Mouse (Mus musculus) olfactory bulb, adult 2 months (tissue): ENCODE results near the gene Gpr3. TPM values are rescaled to one million over a fixed set of nuclear protein-coding genes. Genes with fewer than 3 reads are reported as not detected.

Source experiments
- H3K27ac ChIP-seq: fragments of 200-500 bp; 2 replicates; pipeline ENCODE4 v1.5.1; 2012; ENCODE audit warnings: low read depth, low read length; ENCODE audit not compliant: insufficient read depth
- H3K4me1 ChIP-seq: fragments of 200-500 bp; 2 replicates; pipeline ENCODE4 v1.6.1; 2012; ENCODE audit warnings: low read length; ENCODE audit not compliant: control insufficient read depth, insufficient read depth
- H3K4me3 ChIP-seq: fragments of 200-500 bp; 2 replicates; pipeline ENCODE4 v1.5.1; 2012; ENCODE audit warnings: mild to moderate bottlenecking, low read depth, low read length, moderate library complexity; ENCODE audit not compliant: insufficient read depth
- CTCF ChIP-seq: fragments of 200-500 bp; IDR thresholded peaks from 2 replicates; pipeline ENCODE4 v1.5.1; 2012; ENCODE audit warnings: low read depth, mild to moderate bottlenecking, low read length, moderate library complexity; ENCODE audit not compliant: insufficient read depth
- POLR2A ChIP-seq: fragments of 200-500 bp; IDR thresholded peaks from 2 replicates; pipeline ENCODE4 v1.6.1; 2012; ENCODE audit warnings: mild to moderate bottlenecking, low read depth, low read length, moderate library complexity; ENCODE audit not compliant: insufficient read depth
- WGBS: fragments of 180-500 bp; shearing (Covaris S2); methylation state at CpG from one replicate; pipeline ENCODE4 v1.1.7; 2018; 5-methylcytosine and 5-hydroxymethylcytosine counted together
- polyA plus RNA-seq: library from polyadenylated mRNA; stranded (reverse); fragments of >200 nt; gene quantifications from 2 replicates; pipeline ENCODE4 v1.2.4, GENCODE M21; 2012; ENCODE audit warnings: low replicate concordance; ENCODE audit not compliant: missing spikeins, insufficient read depth, insufficient read length

Gpr3 gene
- polyA plus RNA-seq, 1 experiment = not detected

DNA sequence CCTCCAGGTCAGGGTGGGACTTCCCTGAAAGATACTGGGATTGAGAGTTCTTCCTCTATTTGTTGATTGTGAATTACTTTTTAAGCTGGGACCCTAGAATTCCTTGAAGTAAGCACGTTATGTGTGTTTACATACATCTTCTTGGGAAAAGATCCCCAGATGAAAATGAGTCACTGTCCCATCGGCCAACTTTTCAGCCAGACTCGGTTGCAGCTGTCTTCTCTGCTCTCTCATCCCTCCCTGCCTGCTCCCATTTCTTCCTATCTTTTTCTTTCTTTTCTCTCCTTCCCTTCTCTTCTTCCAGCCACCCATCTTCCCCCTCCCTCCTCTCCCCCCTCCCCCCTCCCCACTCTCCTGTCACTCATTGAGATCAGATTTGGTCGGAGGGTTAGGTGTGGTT is 17.3 kb downstream of the Gpr3 start:
- no peak overlapping the region for H3K4me3 ChIP-seq
- peaks cover 35% of the 10 kb centered on the region for H3K4me1 ChIP-seq
- no peak for TF ChIP-seq POLR2A
- TF ChIP-seq CTCF = no peak
- 48% methylated on average over 4 of the region's 4 CpGs for WGBS
- no peak overlapping the region for H3K27ac ChIP-seq

GRCm38 (mm10) chr4:133194482-133194881 is 17.9 kb downstream of the Gpr3 start:
- Histone ChIP-seq H3K4me3 (no peak overlapping the region), H3K4me1 (peaks cover 30% of the 10 kb centered on the region), H3K27ac (no peak overlapping the region)
- TF ChIP-seq CTCF (no peak), POLR2A (no peak)
- WGBS = 87% methylated on average over 11 of the region's 11 CpGs

DNA sequence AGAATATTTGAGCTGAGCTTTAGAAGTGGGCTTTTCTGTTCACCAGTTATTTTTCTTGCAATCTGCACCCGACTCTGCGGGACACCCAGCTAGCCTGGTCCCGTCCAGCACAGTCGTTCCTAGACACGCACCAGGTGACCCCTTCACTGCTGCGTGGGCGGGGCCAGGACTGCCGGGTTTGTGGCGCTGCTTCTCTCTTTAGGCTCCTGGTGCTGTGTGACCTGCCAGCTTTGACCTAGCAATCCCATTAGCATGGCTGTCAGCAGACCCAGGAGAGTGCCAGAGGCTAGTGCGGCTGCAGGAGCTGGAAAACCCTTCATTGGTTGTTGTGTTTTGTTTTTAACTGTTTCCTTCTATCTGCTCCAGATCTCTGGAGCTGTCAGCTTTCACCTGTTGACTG is 22.9 kb downstream of the Gpr3 start:
- peaks cover 5% of the 10 kb centered on the region for H3K4me1 ChIP-seq
- H3K4me3 ChIP-seq = no peak overlapping the region
- 78% methylated on average over 10 of the region's 10 CpGs for WGBS
- H3K27ac ChIP-seq = no peak overlapping the region
- no peak for TF ChIP-seq POLR2A
- no peak for TF ChIP-seq CTCF

GRCm38 (mm10) chr4:133186856-133187255 is 25.5 kb downstream of the Gpr3 start:
- 94% methylated on average over 5 of the region's 5 CpGs for WGBS
- no peak overlapping the region for H3K4me3 ChIP-seq
- no peak for TF ChIP-seq POLR2A
- TF ChIP-seq CTCF = no peak
- H3K4me1 ChIP-seq = peaks cover 3% of the 10 kb centered on the region
- no peak overlapping the region for H3K27ac ChIP-seq

- 89% methylated on average over 8 of the region's 8 CpGs for WGBS
- H3K4me3 ChIP-seq = no peak overlapping the region
Observed at GRCm38 (mm10) chr4:133185893-133186292, 26.4 kb downstream of the Gpr3 start.

DNA sequence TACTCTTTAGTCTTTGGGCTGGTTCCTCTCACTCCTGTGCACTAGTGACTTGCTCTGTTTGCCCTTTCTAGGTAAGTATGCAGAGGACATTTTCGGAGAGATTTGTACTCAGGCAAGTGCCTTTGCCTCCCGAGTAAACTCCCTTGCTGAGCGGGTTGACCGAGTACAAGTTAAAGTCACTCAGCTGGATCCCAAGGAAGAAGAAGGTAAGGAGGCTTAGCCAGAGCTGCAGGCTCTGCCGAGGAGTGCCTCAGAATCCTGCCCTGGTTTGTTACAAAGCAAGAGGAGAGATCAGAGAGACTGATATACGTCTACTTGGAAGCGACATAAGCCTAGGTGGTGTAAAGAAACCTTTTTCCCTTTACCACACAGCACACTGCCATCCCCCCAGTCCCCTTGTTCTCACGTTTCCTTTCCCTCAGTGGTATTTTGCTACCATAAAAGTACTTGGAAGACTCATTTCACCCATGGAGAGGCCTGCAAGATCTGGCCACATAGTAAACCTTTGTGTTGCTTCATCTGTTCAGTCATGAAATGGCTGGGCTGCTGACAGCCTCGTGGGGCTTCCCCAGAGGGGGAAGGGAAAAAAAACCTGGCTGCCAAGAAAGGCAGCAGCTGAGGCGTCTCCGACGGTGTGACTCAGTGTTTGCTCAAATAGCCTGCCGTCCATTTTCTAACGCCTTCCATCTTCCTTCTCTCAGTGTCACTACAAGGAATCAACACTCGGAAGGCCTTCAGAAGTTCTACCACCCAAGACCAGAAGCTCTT is 27.3 kb downstream of the Gpr3 start:
- peaks cover 3% of the 10 kb centered on the region for H3K4me1 ChIP-seq
- TF ChIP-seq POLR2A (no peak), CTCF (no peak)
- 47% methylated on average over 15 of the region's 15 CpGs for WGBS
- no peak overlapping the region for H3K4me3 ChIP-seq
- no peak overlapping the region for H3K27ac ChIP-seq

More at GRCm38 (mm10) chr4:133185893-133186292, 26.4 kb downstream of the Gpr3 start:
- Histone ChIP-seq H3K27ac (no peak overlapping the region), H3K4me1 (peaks cover 3% of the 10 kb centered on the region)
- TF ChIP-seq CTCF = no peak
- no peak for TF ChIP-seq POLR2A

GRCm38 (mm10) chr4:133184031-133184897 is 28.1 kb downstream of the Gpr3 start:
- 76% methylated on average over 14 of the region's 14 CpGs for WGBS
- peaks cover 3% of the 10 kb centered on the region for H3K4me1 ChIP-seq
- H3K27ac ChIP-seq = no peak overlapping the region
- TF ChIP-seq CTCF (no peak), POLR2A (no peak)
- no peak overlapping the region for H3K4me3 ChIP-seq

DNA sequence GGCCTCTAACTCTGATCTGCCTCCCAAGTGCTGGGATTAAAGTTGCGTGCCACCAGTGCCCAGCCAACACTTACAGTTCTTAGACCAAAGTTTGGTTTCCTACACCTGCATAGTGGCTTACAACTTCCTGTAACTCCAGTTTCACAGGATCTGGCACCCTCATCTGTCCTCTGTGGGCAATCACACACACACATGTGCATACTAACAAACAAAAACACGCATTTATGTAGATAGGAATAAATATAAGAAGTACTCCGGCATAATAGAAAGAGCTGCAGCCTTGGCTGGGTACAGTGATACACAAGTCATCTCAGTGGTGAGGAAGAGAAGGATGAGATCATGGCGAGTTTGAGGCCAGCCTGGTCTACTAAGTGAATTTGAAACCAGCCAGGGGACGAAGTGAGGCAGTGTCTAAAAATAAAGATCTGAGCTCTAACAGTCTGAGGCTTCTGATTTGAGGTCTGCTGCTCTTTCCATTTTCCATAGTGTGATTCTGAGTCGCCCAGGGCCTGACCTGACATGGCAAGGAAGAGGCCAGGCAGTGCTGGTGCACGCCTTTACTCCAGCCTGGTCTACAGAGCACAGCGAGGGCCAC is 29.8 kb downstream of the Gpr3 start:
- WGBS = 93% methylated on average over 8 of the region's 8 CpGs
- Histone ChIP-seq H3K4me3 (no peak overlapping the region), H3K4me1 (peaks cover 7% of the 10 kb centered on the region), H3K27ac (no peak overlapping the region)
- TF ChIP-seq POLR2A = no peak
- no peak for TF ChIP-seq CTCF

DNA sequence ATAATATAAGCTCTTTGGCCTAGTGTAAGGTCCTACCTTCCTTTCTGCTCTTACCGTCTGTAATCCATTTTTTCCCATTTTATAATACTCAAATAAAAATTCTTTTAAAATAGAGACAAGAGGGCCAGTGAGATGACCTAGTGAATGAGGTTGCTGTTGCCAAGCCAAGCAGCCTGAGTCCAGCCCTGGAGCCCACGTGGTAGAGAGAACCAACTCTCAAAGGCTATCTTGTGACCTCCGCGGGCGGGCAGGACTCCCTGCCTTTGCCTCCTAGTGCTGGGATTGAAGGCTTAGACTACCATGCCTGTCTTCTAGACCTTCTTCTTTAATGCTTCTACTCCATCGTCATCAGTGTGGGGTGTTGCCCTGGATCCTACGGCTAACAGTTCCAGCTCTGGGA is 33.1 kb downstream of the Gpr3 start:
- TF ChIP-seq POLR2A (no peak), CTCF (no peak)
- Histone ChIP-seq H3K27ac (no peak overlapping the region), H3K4me3 (no peak overlapping the region), H3K4me1 (peaks cover 17% of the 10 kb centered on the region)
- 81% methylated on average over 7 of the region's 7 CpGs for WGBS
